Mouse (Mus musculus) cerebellum, adult 11 months (tissue): ENCODE measurements around the gene Igsf9.
A peak's percentile ranks its signal among the peaks of the same experiment; 100 is the strongest.

Experiments
- DNase-seq: peaks from one replicate; pipeline ENCODE4 v3.0.0; 2022

Igsf9 gene

DNA sequence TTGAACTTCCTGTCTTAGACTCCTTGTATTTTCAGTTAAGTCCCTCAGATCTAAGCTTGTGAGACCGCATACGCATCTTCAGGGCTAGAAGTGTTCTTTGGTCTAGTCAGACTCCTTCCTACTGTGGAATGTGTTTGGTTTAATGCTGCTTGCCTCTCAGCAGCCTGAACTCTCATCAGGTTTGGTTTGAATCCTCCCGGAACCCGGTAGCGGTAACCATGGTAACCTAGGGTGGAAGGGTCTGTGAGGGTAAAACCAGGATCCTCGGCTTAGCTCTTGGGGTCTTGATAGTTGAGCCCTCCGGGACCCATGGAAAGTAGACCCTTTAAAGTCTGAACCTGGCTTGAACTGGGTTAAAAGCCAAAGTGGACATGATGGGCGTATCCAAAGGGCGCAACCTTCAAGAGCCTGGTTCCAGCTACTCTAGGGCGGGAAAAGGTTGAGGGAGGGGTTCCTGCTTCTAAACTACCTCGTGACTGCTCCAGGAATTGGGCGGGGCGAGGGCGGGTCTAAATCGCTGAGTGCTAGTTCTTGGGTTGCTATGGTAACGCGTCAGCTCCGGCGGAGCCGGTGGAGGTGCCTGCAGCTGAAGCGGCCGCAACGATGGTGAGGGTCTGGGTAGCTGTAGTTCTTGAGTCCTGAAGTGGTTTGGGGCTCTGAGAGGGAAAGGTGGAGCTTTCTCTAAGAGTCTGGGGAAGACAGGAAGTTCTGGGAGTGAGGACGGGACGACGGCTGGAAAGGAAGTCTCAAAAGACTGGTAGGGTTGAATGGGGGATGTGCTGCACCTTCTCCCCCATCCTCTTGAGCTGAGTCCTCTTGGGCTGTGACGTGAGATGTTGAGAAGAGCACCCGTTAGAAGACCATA is 39.2 kb downstream of the Igsf9 start, which contains the start of gene Cfap45:
Cfap45 (plus strand) TSS at position 226 of the 865 bp plus-strand sequence.
- DNase-seq = no peak

DNA sequence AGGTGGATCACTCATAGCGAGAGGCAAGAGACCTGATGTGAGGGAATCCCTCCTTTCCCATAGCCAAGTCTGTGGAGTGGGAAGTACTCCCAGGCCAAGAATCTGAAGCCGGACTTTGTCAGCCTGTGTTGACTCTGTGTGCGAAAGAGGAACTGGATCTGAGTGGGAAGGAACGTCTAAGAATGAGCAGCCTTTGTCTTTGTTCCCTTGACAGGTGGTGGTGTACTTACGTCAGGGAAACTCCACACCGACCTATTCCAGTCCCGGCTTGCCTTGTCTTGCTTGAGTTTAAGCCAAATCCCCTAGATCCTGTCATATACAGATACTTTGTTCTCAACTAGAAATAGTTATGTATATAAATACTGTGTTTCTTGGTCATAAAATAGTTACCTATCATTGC is 40.9 kb downstream of the Igsf9 start:
- no peak for DNase-seq

DNA sequence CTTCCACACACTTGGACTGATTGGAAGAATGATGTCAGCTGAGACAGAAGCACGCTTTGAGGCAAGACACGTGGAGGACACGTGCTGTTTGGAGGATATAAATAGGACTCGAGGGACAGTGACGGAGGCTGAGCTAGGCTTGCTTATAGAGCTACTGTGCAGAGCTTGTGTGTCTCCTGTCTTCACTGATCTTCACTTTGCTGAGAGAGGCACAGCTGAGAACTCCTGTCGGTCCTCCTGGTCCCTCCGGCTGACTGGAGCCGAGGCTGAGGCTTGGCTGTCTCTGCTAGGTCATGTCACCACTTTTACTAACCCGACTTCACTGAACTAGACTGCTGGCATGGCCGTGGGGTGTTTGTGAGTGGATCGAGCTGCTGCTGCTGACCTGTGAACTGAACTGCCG is 42.1 kb downstream of the Igsf9 start:
- DNase-seq = no peak

DNA sequence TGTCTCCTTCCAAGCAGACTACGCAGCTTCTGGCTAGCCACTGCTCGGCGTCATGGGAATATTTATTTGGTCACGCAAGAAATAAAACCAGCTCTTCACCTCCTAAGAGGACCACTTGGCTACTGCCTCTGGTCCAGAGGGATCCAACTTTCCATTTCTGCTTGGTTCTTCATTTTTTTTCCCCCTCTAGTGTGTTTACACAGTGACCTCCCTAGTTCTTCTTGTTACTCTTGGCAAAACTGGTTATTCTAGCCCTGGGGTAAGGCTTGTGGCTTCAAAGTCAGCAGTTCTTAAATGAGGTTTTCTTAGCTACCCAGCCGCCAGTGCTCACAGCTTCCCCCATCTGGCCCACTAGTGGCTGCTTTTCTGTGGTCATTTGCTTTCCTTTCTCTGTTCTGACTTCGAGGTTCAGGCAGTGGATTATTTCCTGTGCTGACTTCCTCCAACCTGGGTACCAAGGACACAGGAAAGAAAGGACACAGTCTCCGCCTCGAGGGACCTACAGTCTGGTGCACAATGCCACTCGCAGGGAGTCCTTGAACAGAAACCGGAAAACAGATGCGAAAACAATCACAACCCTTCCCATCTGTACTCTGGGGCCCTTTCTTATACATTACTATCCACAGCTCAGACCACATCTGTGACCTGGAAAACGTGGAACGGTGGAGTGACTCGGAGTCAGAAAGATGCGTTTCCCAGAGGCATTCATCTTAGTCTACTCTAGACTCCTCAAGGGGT is 43.6 kb downstream of the Igsf9 start:
- DNase-seq = no peak

DNA sequence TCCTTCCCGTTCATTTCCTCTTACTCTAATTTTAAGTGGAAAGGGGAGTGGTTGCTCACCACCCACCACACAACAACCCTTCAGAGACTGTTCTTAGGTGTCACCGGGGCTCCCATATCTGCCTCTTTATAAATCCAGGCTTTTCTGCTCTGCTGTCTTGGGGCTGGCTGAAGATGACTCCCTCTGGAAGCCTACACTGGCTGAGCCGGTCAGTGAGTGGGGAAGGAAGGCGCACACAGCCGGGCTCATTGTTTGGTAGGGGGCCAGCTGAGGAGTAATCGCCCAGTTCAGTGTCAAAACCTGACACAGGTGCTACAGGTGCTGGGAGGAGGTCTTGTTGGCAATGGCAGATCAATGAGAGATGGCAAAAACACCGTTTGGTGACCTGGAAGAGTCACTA is 44.4 kb downstream of the Igsf9 start:
- DNase-seq = no peak

DNA sequence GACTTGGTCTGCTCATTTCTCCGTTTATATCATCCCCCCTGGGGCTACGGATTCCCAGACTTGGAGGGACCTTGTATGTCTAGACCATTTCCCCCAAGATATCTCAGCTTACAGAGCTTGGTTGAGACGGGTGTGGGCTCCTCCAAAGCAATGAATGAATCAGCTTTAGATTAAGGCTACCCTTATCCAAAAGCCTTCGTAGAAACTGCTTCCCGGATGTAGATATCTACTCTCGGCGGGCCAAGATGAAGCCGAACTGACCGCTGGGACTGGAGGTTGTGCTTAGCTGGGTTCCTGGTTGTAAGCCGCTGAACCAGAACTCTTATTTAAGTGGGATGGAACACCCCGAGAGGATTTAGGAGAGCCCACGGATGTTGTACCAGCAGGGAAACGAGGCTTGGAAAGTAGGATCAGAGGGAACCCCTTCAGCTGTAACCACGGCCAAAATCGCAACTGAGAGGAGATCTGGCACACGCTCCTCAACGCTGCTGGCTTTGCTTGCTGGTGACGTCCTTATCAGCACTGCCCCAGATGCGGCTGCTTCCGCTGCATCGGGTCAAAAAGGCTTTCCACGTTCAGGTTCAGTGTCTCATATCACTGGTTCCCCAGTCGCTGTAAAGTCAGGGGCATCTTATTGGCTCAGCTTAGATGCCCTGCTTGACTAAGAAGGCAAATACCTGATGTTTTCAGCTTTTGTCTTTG is 44.9 kb downstream of the Igsf9 start:
- no peak for DNase-seq

DNA sequence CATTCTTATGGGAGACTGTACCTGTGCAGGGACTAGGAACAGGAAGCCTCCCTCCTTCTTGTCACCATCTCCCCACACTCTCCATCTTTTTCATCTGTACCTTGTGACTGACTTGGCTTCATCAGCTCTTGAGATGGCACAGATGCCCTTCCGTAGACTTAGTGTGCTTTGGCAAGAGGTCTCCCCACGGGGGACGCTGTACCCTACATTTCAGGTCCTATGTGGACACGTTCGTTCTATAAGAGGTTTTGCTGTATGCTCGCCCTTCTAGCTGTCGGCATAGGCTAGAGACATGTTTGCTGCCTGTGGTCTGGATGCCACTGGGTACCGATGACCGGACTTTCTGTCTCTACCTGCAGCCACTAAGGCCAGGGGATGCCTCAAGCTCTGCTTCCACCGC is 45.8 kb downstream of the Igsf9 start:
- DNase-seq = no peak

DNA sequence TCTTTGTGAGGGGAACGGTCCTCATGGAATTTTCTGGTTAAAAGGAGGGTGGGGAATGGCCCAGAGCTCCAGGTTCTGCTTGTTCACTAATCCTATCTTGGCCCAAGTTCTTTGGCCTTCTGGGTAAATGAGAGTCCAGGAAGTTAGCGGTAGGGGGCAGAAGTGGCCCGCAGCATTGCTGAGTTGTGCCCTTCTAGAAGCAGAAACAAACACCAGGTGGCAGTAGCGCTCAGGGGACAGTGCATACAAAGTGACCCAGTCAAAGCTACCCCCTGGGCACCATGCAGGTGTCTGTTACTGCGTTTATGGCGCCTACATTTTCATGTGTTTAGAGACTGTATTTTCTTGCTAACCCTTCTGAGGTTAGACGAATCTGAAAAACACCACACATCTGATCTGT is 47.1 kb downstream of the Igsf9 start:
- DNase-seq = peak; percentile 84

DNA sequence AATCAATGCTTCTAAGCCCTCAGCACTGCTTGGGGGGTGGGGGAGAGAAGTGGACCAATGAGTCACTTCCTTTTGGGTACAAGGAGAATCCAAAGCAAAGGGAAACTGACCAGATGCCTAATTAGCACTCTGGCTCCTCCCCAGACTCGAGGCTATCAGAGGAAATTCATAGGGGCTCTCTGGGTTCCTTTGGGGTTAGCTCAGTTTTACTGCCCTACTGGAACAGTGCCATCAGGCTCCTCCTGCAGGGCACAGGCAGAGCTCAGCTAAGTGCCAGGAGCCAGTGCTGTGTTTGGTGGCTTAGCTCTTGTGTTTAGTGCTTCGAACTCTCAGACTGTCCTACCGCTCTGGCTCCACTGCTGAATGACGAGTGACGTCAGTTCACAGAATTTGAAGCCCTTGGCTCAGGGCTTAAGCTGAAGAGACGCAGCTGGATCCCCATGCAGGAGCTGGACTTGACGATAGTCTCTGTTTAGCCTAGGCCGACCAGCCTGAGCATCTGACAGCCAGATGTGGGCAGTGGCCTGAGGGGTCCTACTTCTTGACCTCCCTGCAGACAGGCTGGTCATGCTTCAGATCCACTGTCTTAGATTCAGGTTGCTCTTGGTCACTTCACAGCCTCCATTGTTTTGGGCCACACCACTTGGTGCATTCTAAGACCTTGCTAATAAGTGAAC is 49.1 kb downstream of the Igsf9 start:
- no peak for DNase-seq

DNA sequence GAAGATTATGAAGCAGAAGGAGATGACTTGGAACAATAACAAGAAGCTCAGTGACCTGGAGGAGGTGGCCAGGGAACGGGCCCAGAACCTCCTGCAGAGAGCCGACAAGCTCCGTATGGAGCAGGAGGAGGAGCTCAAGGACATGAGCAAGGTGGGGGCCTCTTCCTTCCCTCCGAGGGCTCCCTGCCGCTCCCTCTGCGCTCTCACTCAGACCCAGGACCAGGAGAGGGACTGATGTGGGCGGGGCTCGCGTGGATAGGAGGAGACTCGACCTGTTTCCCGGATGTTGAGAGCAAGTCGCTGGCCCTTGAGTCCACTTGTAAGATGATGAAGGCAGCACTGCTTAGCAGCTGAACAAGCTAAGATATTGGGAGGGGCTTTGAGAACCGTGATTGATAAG is 51.0 kb downstream of the Igsf9 start:
- DNase-seq = peak; percentile 67

DNA sequence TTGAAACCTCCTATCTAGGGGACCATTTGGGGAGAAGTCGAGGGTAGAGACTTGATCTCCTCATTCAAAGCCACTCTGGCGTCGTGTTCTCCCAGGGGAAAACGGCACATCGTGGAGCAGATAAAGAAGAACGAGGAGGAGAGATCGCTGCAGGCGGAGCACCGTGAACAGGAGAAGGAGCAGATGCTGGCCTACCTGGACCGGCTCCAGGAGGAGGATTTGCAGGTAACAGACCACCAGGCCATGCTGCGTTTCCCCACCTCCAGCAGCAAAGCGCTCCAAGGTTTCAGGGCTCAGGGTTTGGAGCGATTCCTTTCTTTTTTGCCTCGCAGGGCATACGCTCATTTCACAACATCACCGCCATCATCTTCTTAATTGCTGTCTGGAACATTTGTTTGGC is 53.5 kb downstream of the Igsf9 start:
- DNase-seq = no peak

DNA sequence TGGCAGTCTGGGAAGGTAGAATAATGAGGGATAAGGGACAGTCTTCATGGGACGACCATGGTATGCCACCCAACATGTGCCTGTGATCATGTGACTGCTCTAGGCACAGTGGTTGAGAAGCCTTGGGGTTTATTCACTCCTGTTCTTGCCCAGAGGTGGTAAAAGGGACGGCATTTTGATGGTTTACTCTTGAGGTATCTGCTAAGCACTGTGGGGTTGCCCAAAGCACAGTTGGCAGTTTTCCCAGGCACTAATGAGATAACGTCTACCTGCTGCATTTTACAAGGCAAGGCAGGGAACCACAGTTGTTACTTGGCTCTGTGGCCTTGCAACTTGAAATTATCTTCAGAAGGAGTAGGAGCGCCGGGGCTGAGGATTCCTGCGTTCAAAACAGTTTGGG is 58.2 kb downstream of the Igsf9 start:
- DNase-seq = no peak

DNA sequence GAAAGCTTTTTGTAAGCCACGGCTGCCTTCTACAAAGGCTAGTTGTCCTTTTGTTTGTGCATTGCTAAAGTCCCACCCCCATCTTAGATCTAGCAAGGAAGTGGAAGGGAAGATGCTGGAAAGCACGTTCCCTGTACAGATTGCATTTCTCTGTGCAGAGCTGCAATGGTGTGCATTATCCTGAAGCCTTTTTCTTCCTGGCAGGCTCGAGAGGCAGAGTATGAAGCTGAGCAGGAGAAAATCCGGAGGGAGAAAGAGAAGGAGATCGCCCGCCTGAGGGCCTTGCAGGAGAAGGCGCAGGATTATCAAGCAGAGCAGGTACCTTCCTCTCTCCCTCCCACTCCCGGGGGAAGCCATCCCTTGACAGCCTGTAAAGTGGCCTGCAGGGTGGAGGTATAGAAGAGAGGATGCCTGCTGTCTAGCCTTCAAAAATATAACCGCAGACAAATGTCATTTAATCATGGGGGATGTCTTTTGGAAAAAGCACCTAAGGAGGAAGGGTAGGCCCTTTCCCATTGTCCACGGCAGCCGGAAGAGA is 58.8 kb downstream of the Igsf9 start:
- no peak for DNase-seq

DNA sequence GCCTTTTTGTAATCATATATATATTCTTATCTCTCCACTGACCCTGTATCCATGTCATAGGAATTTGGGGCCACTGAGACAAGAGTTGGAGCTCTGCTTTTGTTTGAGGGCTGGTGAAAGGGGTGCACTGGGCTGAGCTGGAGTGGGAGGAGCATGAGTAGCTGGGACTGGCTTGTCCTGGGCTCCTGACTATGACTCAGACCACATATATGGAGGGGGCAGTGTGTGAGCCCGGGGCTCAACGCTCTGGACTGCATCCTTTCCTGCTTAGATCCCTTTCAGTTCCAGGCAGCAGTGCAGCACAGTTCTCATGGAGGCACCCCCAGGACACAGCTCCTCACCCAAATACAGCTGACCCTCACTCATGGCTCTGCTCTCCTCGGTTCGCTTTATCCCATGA is 64.5 kb downstream of the Igsf9 start:
- DNase-seq = no peak
